Mouse (Mus musculus) liver, embryonic 11.5 days (tissue): Measurements from ENCODE around the gene Rnd1. TPM values are rescaled to one million over a fixed set of nuclear protein-coding genes. Genes with fewer than 3 reads are reported as not detected.

Experiments
- ATAC-seq: fragments of 200-750 bp; cut with Nextera tagmentation; replicated peaks from 2 replicates; pipeline ENCODE4 v1.8.0; 2017; ENCODE audit warnings: moderate number of reproducible peaks, mild to moderate bottlenecking, moderate TSS enrichment, moderate library complexity; ENCODE audit not compliant: low FRiP score
- DNase-seq: peaks from one replicate; pipeline ENCODE4 v3.0.0-alpha.2; 2017; ENCODE audit warnings: low spot score
- H3K27ac ChIP-seq: fragments of 300-500 bp; sonication (generic); 2 replicates; pipeline ENCODE4 v1.5.1; 2014; ENCODE audit warnings: mild to moderate bottlenecking, low read depth, low read length, control low read depth
- H3K27me3 ChIP-seq: fragments of 300-500 bp; sonication (generic); replicated peaks from 2 replicates; pipeline ENCODE4 v1.6.1; 2014; ENCODE audit warnings: low read length, mixed read lengths; ENCODE audit not compliant: control insufficient read depth, insufficient read depth
- H3K36me3 ChIP-seq: fragments of 300-500 bp; sonication (generic); 2 replicates; pipeline ENCODE4 v1.6.1; 2014; ENCODE audit warnings: mild to moderate bottlenecking, low read length, moderate library complexity, mixed read lengths; ENCODE audit not compliant: control insufficient read depth, insufficient read depth
- H3K4me1 ChIP-seq: fragments of 300-500 bp; sonication (generic); replicated peaks from 2 replicates; pipeline ENCODE4 v1.6.1; 2014; ENCODE audit warnings: low read length, mixed read lengths; ENCODE audit not compliant: control insufficient read depth, insufficient read depth
- H3K4me2 ChIP-seq: fragments of 300-500 bp; sonication (generic); 2 replicates; pipeline ENCODE4 v1.6.1; 2014; ENCODE audit warnings: mild to moderate bottlenecking, control low read depth, moderate library complexity
- H3K4me3 ChIP-seq: fragments of 300-500 bp; sonication (generic); 2 replicates; pipeline ENCODE4 v1.5.1; 2014; ENCODE audit warnings: low read depth, low read length, control low read depth
- H3K9ac ChIP-seq: fragments of 300-500 bp; sonication (generic); 2 replicates; pipeline ENCODE4 v1.6.1; 2014; ENCODE audit warnings: low read depth, low read length, control low read depth
- H3K9me3 ChIP-seq: fragments of 300-500 bp; sonication (generic); 2 replicates; pipeline ENCODE4 v1.6.1; 2016; ENCODE audit warnings: low read length, inconsistent platforms, mixed read lengths; ENCODE audit not compliant: control insufficient read depth
- WGBS: fragments of 180-500 bp; shearing (Covaris S2); extraction: QIAGEN DNeasy Blood & Tissue Kit; methylation state at CpG from one replicate; pipeline ENCODE4 v1.1.7; 2014; 5-methylcytosine and 5-hydroxymethylcytosine counted together
- polyA plus RNA-seq: library from polyadenylated mRNA; unstranded; fragments of >200 nt; fragmentation: Nextera tagmentation; extraction: Ambion mirVana; gene quantifications from 2 replicates; pipeline ENCODE4 v1.2.1, GENCODE M21; 2014

Gene Rnd1
- 0.60 and 0.68 TPM in 2 replicates for polyA plus RNA-seq

- no peaks in the 10 kb centered on the region for H3K9me3 ChIP-seq
- WGBS, result under 1% methylated on average over 37 of the region's 37 CpGs
- peak within 1 kb of the TSS; percentile 44 for H3K4me3 ChIP-seq
- peaks cover 47% of the 10 kb centered on the region for H3K27me3 ChIP-seq
- DNase-seq (peak; percentile 77), ATAC-seq (peak; percentile 96)
- no peak within 1 kb of the TSS for H3K27ac ChIP-seq
- no peaks in the 10 kb centered on the region for H3K36me3 ChIP-seq
- H3K4me2 ChIP-seq, result peak within 1 kb of the TSS; percentile 82
- H3K9ac ChIP-seq, result peak within 1 kb of the TSS; percentile 23
- H3K4me1 ChIP-seq, result peaks cover 12% of the 10 kb centered on the region
These were observed at the start of gene Rnd1 for GRCm38 (mm10) chr15:98676940-98677728. Rnd1 (minus strand) TSS chr15:98677461.

- no peak overlapping the region for H3K27ac ChIP-seq
- WGBS, result 49% methylated on average over 7 of the region's 7 CpGs
These were observed 49.5 kb upstream of the Rnd1 start for GRCm38 (mm10) chr15:98726746-98727145.

GRCm38 (mm10) chr15:98726079-98726478 lies 48.8 kb upstream of the Rnd1 start:
- no peak overlapping the region for H3K27ac ChIP-seq
- no peak overlapping the region for H3K4me2 ChIP-seq
- WGBS, result 74% methylated on average over 4 of the region's 4 CpGs
- H3K9ac ChIP-seq, result no peak overlapping the region
- no peak for DNase-seq
- peaks cover 18% of the 10 kb centered on the region for H3K4me1 ChIP-seq
- no peak overlapping the region for H3K4me3 ChIP-seq
- no peaks in the 10 kb centered on the region for H3K36me3 ChIP-seq
- H3K9me3 ChIP-seq, result no peaks in the 10 kb centered on the region
- H3K27me3 ChIP-seq, result peaks cover 9% of the 10 kb centered on the region
- no peak for ATAC-seq

More at GRCm38 (mm10) chr15:98726746-98727145, 49.5 kb upstream of the Rnd1 start:
- Histone ChIP-seq H3K4me2 (peak overlapping the region; percentile 93), H3K27me3 (peaks cover 9% of the 10 kb centered on the region), H3K36me3 (no peaks in the 10 kb centered on the region), H3K4me3 (peak overlapping the region; percentile 65), H3K4me1 (peaks cover 18% of the 10 kb centered on the region), H3K9ac (peak overlapping the region; percentile 68), H3K9me3 (no peaks in the 10 kb centered on the region)
- no peak for DNase-seq
- ATAC-seq, result no peak

- H3K36me3 ChIP-seq, result no peaks in the 10 kb centered on the region
- no peak overlapping the region for H3K27ac ChIP-seq
- no peak overlapping the region for H3K9ac ChIP-seq
- ATAC-seq (no peak), DNase-seq (no peak)
- peaks cover 18% of the 10 kb centered on the region for H3K4me1 ChIP-seq
- no peak overlapping the region for H3K4me3 ChIP-seq
- H3K27me3 ChIP-seq, result peaks cover 9% of the 10 kb centered on the region
- H3K9me3 ChIP-seq, result no peaks in the 10 kb centered on the region
- no peak overlapping the region for H3K4me2 ChIP-seq
- 40% methylated on average over 19 of the region's 19 CpGs for WGBS
These were observed 47.2 kb upstream of the Rnd1 start for GRCm38 (mm10) chr15:98724441-98724840.

- no peak overlapping the region for H3K27ac ChIP-seq
- no peak overlapping the region for H3K4me3 ChIP-seq
- H3K9me3 ChIP-seq, result no peaks in the 10 kb centered on the region
- peaks cover 14% of the 10 kb centered on the region for H3K4me1 ChIP-seq
- H3K27me3 ChIP-seq, result peaks cover 5% of the 10 kb centered on the region; the same call in 1 of the 2 replicates
- DNase-seq (no peak), ATAC-seq (no peak)
- H3K36me3 ChIP-seq, result no peaks in the 10 kb centered on the region
- H3K4me2 ChIP-seq, result peak overlapping the region; percentile 33
- WGBS, result 50% methylated on average over 14 of the region's 14 CpGs
- H3K9ac ChIP-seq, result no peak overlapping the region
These were observed 45.6 kb upstream of the Rnd1 start for GRCm38 (mm10) chr15:98722854-98723253.

GRCm38 (mm10) chr15:98722191-98722590 lies 44.9 kb upstream of the Rnd1 start:
- 79% methylated on average over 8 of the region's 8 CpGs for WGBS
- Histone ChIP-seq H3K4me3 (no peak overlapping the region), H3K4me2 (no peak overlapping the region), H3K9me3 (no peaks in the 10 kb centered on the region), H3K9ac (no peak overlapping the region), H3K36me3 (no peaks in the 10 kb centered on the region), H3K27me3 (peaks cover 9% of the 10 kb centered on the region), H3K4me1 (peaks cover 13% of the 10 kb centered on the region), H3K27ac (no peak overlapping the region)
- ATAC-seq (no peak), DNase-seq (no peak)

GRCm38 (mm10) chr15:98717301-98717700 lies 40.0 kb upstream of the Rnd1 start:
- no peak for ATAC-seq

GRCm38 (mm10) chr15:98714230-98714652 lies 37.0 kb upstream of the Rnd1 start:
- H3K36me3 ChIP-seq, result no peaks in the 10 kb centered on the region
- no peak for ATAC-seq
- DNase-seq, result no peak
- H3K27me3 ChIP-seq, result peaks cover 3% of the 10 kb centered on the region
- H3K4me1 ChIP-seq, result no peaks in the 10 kb centered on the region
- no peak overlapping the region for H3K4me2 ChIP-seq
- 72% methylated on average over 5 of the region's 5 CpGs for WGBS
- no peaks in the 10 kb centered on the region for H3K9me3 ChIP-seq
- H3K27ac ChIP-seq, result no peak overlapping the region
- H3K4me3 ChIP-seq, result no peak overlapping the region
- H3K9ac ChIP-seq, result no peak overlapping the region

More at GRCm38 (mm10) chr15:98717301-98717700, 40.0 kb upstream of the Rnd1 start:
- Histone ChIP-seq H3K27ac (no peak overlapping the region), H3K9me3 (no peaks in the 10 kb centered on the region), H3K36me3 (no peaks in the 10 kb centered on the region), H3K4me3 (no peak overlapping the region), H3K27me3 (peaks cover 3% of the 10 kb centered on the region), H3K9ac (no peak overlapping the region), H3K4me1 (no peaks in the 10 kb centered on the region), H3K4me2 (no peak overlapping the region)
- 61% methylated on average over 16 of the region's 16 CpGs for WGBS
- no peak for DNase-seq

- WGBS, result 15% methylated on average over 9 of the region's 9 CpGs
- no peak overlapping the region for H3K27ac ChIP-seq
- no peak overlapping the region for H3K4me3 ChIP-seq
- no peaks in the 10 kb centered on the region for H3K9me3 ChIP-seq
- no peak for ATAC-seq
- peak; percentile 67 for DNase-seq
- H3K4me1 ChIP-seq, result no peaks in the 10 kb centered on the region
- H3K4me2 ChIP-seq, result no peak overlapping the region
- no peaks in the 10 kb centered on the region; the same call in 1 of the 2 replicates for H3K27me3 ChIP-seq
- H3K9ac ChIP-seq, result no peak overlapping the region
- no peaks in the 10 kb centered on the region for H3K36me3 ChIP-seq
These were observed 33.2 kb upstream of the Rnd1 start for GRCm38 (mm10) chr15:98710442-98710841.
